Mouse (Mus musculus): ENCODE results near the gene Pde11a. TPM values are rescaled to one million over a fixed set of nuclear protein-coding genes. Genes with fewer than 3 reads are reported as not detected.
A peak's percentile ranks its signal among the peaks of the same experiment; 100 is the strongest.

Pde11a gene
- polyA plus RNA-seq, 1 experiment, result not detected

DNA sequence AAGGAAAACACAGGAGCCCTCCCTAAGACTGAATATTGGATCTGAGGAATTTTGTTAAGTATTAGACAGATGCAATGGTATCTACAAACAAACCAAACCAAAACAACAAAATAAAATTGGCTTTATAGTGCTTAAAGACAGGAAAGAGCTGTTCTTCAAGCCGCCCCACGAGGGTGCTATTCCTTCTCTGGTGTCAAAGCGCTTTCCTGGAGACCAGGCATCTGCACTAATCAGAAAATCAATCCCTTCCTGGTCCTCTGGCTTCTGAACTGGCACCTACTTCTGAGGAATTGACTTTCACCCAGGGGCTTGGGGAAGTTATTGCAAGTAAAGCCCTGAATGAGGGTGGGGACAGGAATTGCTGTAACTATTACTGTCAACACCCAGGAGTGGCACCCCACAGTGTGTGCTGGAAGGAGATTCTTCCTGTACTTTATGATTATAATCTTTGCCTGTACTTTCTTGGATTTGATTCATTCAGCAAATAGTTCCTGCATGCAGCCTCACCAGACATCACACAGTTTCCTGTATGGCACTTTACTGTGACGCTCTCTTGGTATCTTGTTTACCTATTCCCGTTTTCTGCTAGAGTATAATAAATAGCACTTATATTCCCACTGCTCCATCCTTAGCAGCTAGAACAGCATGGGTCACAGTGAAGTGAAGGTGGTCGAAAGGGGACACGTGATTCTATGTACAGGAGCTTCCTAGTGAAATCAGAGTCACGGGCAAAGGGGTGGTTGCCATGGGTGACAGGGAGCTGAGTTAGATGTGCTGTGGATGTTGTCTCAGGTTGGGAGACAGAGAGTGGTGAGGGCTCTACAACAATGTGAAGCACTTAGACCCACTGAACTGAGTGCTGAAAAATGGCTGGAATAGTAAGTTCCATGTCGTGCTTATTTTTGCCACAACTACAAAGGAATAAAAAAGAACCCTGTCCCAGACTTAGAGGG lies 210.2 kb downstream of the Pde11a start:
- no peak for TF ChIP-seq POLR2A (IDR thresholded peaks at IDR 0.05; ENCODE audit: borderline replicate concordance, extremely low read depth, low read depth, low read length)
- TF ChIP-seq CTCF (IDR thresholded peaks at IDR 0.05; ENCODE audit: insufficient read depth, low read length), result peak; percentile 22; the same call in 1 of the 2 replicates
- H3K4me1 ChIP-seq (ENCODE audit: control insufficient read depth, insufficient read depth, low read length), result peaks cover 3% of the 10 kb centered on the region
- H3K4me3 ChIP-seq (replicated peaks; ENCODE audit: extremely low read depth, low read depth, low read length), result no peak overlapping the region
- no peak for DNase-seq
- WGBS, result 19% methylated on average over 9 of the region's 9 CpGs

GRCm38 (mm10) chr2:76126651-76127050 lies 211.9 kb downstream of the Pde11a start:
- Histone ChIP-seq H3K4me1 (ENCODE audit: control insufficient read depth, insufficient read depth, low read length) (peaks cover 3% of the 10 kb centered on the region), H3K4me3 (replicated peaks; ENCODE audit: extremely low read depth, low read depth, low read length) (no peak overlapping the region)
- DNase-seq, result no peak
- WGBS, result 89% methylated on average over 6 of the region's 6 CpGs
- TF ChIP-seq POLR2A (IDR thresholded peaks at IDR 0.05; ENCODE audit: borderline replicate concordance, extremely low read depth, low read depth, low read length), result no peak
- TF ChIP-seq CTCF (IDR thresholded peaks at IDR 0.05; ENCODE audit: insufficient read depth, low read length), result no peak

DNA sequence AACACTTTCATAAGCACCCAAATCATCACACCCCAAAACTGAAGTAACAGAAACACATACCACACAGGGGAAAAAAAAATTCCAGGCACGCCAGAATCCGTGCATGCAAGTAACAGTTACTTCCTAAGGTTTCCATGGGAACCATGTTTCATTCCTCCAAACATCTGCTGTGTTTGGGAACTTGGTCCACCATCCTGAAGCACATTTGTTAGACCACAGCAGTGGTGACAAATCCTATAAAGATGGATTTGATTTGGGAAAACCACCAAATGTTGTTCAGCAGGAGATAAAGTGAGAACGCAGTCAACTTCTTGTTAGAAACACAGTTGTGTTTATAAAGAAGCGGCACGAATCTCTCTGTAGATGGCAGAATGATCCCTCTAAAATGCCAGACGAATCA lies 213.8 kb downstream of the Pde11a start:
- Histone ChIP-seq H3K4me3 (replicated peaks; ENCODE audit: extremely low read depth, low read depth, low read length) (no peak overlapping the region), H3K4me1 (ENCODE audit: control insufficient read depth, insufficient read depth, low read length) (peaks cover 3% of the 10 kb centered on the region)
- WGBS, result 62% methylated on average over 6 of the region's 6 CpGs
- no peak for TF ChIP-seq CTCF (IDR thresholded peaks at IDR 0.05; ENCODE audit: insufficient read depth, low read length)
- no peak for TF ChIP-seq POLR2A (IDR thresholded peaks at IDR 0.05; ENCODE audit: borderline replicate concordance, extremely low read depth, low read depth, low read length)
- DNase-seq, result no peak

- no peak for DNase-seq
- 70% methylated on average over 6 of the region's 6 CpGs for WGBS
- TF ChIP-seq POLR2A (IDR thresholded peaks at IDR 0.05; ENCODE audit: borderline replicate concordance, extremely low read depth, low read depth, low read length) (no peak), CTCF (IDR thresholded peaks at IDR 0.05; ENCODE audit: insufficient read depth, low read length) (no peak)
- H3K4me3 ChIP-seq (replicated peaks; ENCODE audit: extremely low read depth, low read depth, low read length), result no peak overlapping the region
- no peaks in the 10 kb centered on the region for H3K4me1 ChIP-seq (ENCODE audit: control insufficient read depth, insufficient read depth, low read length)
These were observed 216.4 kb downstream of the Pde11a start for GRCm38 (mm10) chr2:76122167-76122566.

DNA sequence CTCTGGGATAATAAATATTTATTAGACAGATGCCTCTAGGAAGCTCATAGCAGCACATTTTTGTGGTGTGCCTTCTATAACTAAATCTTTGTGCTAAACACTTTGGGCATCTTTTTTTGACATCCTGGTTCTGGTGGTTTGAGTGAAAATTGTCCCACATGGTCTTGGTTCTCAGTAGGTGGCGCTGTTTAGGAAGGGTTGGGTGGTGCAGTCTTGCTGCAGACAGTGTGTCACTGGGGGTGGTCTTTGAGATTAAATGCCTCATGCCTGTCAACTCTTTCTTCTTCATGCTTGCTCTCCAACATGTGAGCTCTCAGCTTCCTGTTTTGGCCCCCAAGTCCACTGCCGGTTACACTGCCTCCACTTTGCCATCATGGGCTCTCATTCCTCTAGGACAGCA lies 218.7 kb downstream of the Pde11a start:
- H3K4me3 ChIP-seq (replicated peaks; ENCODE audit: extremely low read depth, low read depth, low read length), result no peak overlapping the region
- DNase-seq, result no peak
- 59% methylated on average over 2 of the region's 2 CpGs for WGBS
- TF ChIP-seq CTCF (IDR thresholded peaks at IDR 0.05; ENCODE audit: insufficient read depth, low read length) (no peak), POLR2A (IDR thresholded peaks at IDR 0.05; ENCODE audit: borderline replicate concordance, extremely low read depth, low read depth, low read length) (no peak)
- H3K4me1 ChIP-seq (ENCODE audit: control insufficient read depth, insufficient read depth, low read length), result no peaks in the 10 kb centered on the region

DNA sequence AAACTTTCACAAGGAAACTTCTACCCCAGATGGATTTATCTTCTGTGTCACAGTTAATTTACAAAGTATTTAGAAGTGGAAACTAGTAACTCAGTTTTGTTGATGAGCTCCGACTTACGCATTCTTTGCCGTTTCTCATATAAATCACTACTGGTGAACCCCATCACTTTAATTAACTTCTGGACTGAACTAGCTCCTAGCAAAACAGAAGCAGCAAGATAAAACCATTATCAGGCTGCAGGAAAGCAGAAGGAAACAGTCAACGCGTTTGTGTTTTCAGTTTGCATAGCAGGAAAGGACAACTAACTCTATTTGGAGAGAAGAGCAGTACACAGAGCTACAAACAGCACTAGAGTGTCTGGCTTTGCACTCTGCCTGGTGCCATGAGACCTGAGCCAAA lies 220.1 kb downstream of the Pde11a start:
- Histone ChIP-seq H3K4me1 (ENCODE audit: control insufficient read depth, insufficient read depth, low read length) (no peaks in the 10 kb centered on the region), H3K4me3 (replicated peaks; ENCODE audit: extremely low read depth, low read depth, low read length) (no peak overlapping the region)
- no peak for TF ChIP-seq CTCF (IDR thresholded peaks at IDR 0.05; ENCODE audit: insufficient read depth, low read length)
- TF ChIP-seq POLR2A (IDR thresholded peaks at IDR 0.05; ENCODE audit: borderline replicate concordance, extremely low read depth, low read depth, low read length), result no peak
- WGBS, result 38% methylated on average over 5 of the region's 5 CpGs
- DNase-seq, result no peak

- H3K4me1 ChIP-seq (ENCODE audit: control insufficient read depth, insufficient read depth, low read length), result no peaks in the 10 kb centered on the region
- 81% methylated on average over 1 of the region's 1 CpGs for WGBS
- no peak for DNase-seq
These were observed 221.4 kb downstream of the Pde11a start for GRCm38 (mm10) chr2:76117219-76117618.

GRCm38 (mm10) chr2:76115696-76116095 lies 222.9 kb downstream of the Pde11a start:
- 59% methylated on average over 1 of the region's 1 CpGs for WGBS
- DNase-seq, result peak; percentile 43
- no peak for TF ChIP-seq POLR2A (IDR thresholded peaks at IDR 0.05; ENCODE audit: borderline replicate concordance, extremely low read depth, low read depth, low read length)
- TF ChIP-seq CTCF (IDR thresholded peaks at IDR 0.05; ENCODE audit: insufficient read depth, low read length), result 0 out of 2 replicates have a peak, but pooled peaks have one; percentile 7

More at GRCm38 (mm10) chr2:76117219-76117618, 221.4 kb downstream of the Pde11a start:
- H3K4me3 ChIP-seq (replicated peaks; ENCODE audit: extremely low read depth, low read depth, low read length), result no peak overlapping the region
- TF ChIP-seq CTCF (IDR thresholded peaks at IDR 0.05; ENCODE audit: insufficient read depth, low read length) (no peak), POLR2A (IDR thresholded peaks at IDR 0.05; ENCODE audit: borderline replicate concordance, extremely low read depth, low read depth, low read length) (no peak)

DNA sequence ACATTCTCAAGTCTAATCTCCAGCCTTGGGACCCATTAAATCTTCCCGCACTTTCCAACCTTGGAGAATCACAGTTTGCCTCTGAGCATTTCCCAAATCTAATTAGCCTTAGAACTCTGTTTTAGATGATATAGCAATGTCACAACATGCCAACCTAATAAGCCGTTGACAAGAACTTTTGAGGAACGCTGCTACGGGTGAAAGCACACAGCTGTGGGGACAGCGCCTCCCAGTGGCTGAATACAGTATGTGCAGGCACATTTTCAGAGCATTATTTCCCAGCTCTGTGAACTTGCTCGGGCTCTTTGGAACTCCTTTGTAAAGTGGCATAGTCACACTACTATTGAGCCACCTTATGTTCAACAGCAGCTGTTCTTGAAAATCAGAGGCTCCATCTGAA lies 223.8 kb downstream of the Pde11a start:
- TF ChIP-seq POLR2A (IDR thresholded peaks at IDR 0.05; ENCODE audit: borderline replicate concordance, extremely low read depth, low read depth, low read length) (no peak), CTCF (IDR thresholded peaks at IDR 0.05; ENCODE audit: insufficient read depth, low read length) (peak; percentile 95)
- Histone ChIP-seq H3K4me1 (ENCODE audit: control insufficient read depth, insufficient read depth, low read length) (no peaks in the 10 kb centered on the region), H3K4me3 (replicated peaks; ENCODE audit: extremely low read depth, low read depth, low read length) (no peak overlapping the region)
- DNase-seq, result peak; percentile 27
- WGBS, result 15% methylated on average over 6 of the region's 6 CpGs

More at GRCm38 (mm10) chr2:76115696-76116095, 222.9 kb downstream of the Pde11a start:
- H3K4me3 ChIP-seq (replicated peaks; ENCODE audit: extremely low read depth, low read depth, low read length), result no peak overlapping the region
- H3K4me1 ChIP-seq (ENCODE audit: control insufficient read depth, insufficient read depth, low read length), result no peaks in the 10 kb centered on the region

- no peak for TF ChIP-seq POLR2A (IDR thresholded peaks at IDR 0.05; ENCODE audit: borderline replicate concordance, extremely low read depth, low read depth, low read length)
- TF ChIP-seq CTCF (IDR thresholded peaks at IDR 0.05; ENCODE audit: insufficient read depth, low read length), result no peak
- 31% methylated on average over 8 of the region's 8 CpGs for WGBS
- Histone ChIP-seq H3K4me3 (replicated peaks; ENCODE audit: extremely low read depth, low read depth, low read length) (no peak overlapping the region), H3K4me1 (ENCODE audit: control insufficient read depth, insufficient read depth, low read length) (no peaks in the 10 kb centered on the region)
- DNase-seq, result no peak
These were observed 228.9 kb downstream of the Pde11a start for GRCm38 (mm10) chr2:76109653-76110052.
